Mouse (Mus musculus): ENCODE results near the gene Rcor1.

GRCm38 (mm10) chr12:111120976-111121645, 82.0 kb downstream of the Rcor1 start:
- TF ChIP-seq ZNF384 (IDR thresholded peaks at IDR 0.05; ENCODE audit: low read depth, low read length): no peak
- no peak for TF ChIP-seq ZC3H11A (IDR thresholded peaks at IDR 0.05; ENCODE audit: borderline replicate concordance, low read depth, low read length)

All from ES-E14 (cell line).